Mouse (Mus musculus) forebrain, postnatal 0 days (tissue): ENCODE data around the gene Fgd3. TPM values are rescaled to one million over a fixed set of nuclear protein-coding genes. Genes with fewer than 3 reads are reported as not detected.

Source experiments
- ATAC-seq: fragments of 200-750 bp; cut with Nextera tagmentation; 2 replicates; pipeline ENCODE4 v1.8.0; 2017; ENCODE audit warnings: mild to moderate bottlenecking, moderate library complexity
- DNase-seq: peaks from one replicate; pipeline ENCODE4 v3.0.0-alpha.2; 2015
- H3K27ac ChIP-seq: fragments of 300-500 bp; sonication (generic); 2 replicates; pipeline ENCODE4 v1.5.1; 2014; ENCODE audit warnings: low read depth, mild to moderate bottlenecking, antibody characterized with exemption, low read length, moderate library complexity, mixed read lengths
- H3K27me3 ChIP-seq: fragments of 300-500 bp; sonication (generic); 2 replicates; pipeline ENCODE4 v1.6.1; 2014; ENCODE audit warnings: mild to moderate bottlenecking, low read length, mixed read lengths; ENCODE audit not compliant: insufficient read depth
- H3K36me3 ChIP-seq: fragments of 300-500 bp; sonication (generic); 2 replicates; pipeline ENCODE4 v1.6.1; 2014; ENCODE audit warnings: mild to moderate bottlenecking, moderate library complexity; ENCODE audit not compliant: insufficient read depth
- H3K4me1 ChIP-seq: fragments of 300-500 bp; sonication (generic); 2 replicates; pipeline ENCODE4 v1.6.1; 2014; ENCODE audit warnings: antibody characterized with exemption; ENCODE audit not compliant: insufficient read depth
- H3K4me2 ChIP-seq: fragments of 300-500 bp; sonication (generic); 2 replicates; pipeline ENCODE4 v1.6.1; 2014; ENCODE audit warnings: low read depth, mild to moderate bottlenecking, moderate library complexity
- H3K4me3 ChIP-seq: fragments of 300-500 bp; sonication (generic); 2 replicates; pipeline ENCODE4 v1.5.1; 2014; ENCODE audit warnings: low read depth, low read length, mixed read lengths
- H3K9ac ChIP-seq: fragments of 300-500 bp; sonication (generic); 2 replicates; pipeline ENCODE4 v1.6.1; 2014; ENCODE audit warnings: mild to moderate bottlenecking
- H3K9me3 ChIP-seq: fragments of 300-500 bp; sonication (generic); 2 replicates; pipeline ENCODE4 v1.6.1; 2016; ENCODE audit warnings: low read length
- CTCF ChIP-seq: sonication (generic); IDR thresholded peaks from 2 replicates; pipeline ENCODE4 v1.5.1; 2016; ENCODE audit warnings: antibody characterized with exemption, control low read depth, low read depth
- WGBS: fragments of 180-500 bp; shearing (Covaris S2); extraction: QIAGEN DNeasy Blood & Tissue Kit; methylation state at CpG from one replicate; pipeline ENCODE4 v1.1.7; 2014; 5-methylcytosine and 5-hydroxymethylcytosine counted together
- polyA plus RNA-seq: library from polyadenylated mRNA; unstranded; fragments of >200 nt; fragmentation: Nextera tagmentation; extraction: Ambion mirVana; gene quantifications from 2 replicates; pipeline ENCODE4 v1.2.1, GENCODE M21; 2015
- total RNA-seq: library from RNA; depleted of rRNA; stranded (reverse); fragments of >200 nt; gene quantifications from 2 replicates; pipeline ENCODE4 v1.2.3, GENCODE M21; 2014

Gene Fgd3
- total and polyA plus RNA-seq, 2 experiments from 2014 or later, result 2.8 to 14.0 TPM

DNA sequence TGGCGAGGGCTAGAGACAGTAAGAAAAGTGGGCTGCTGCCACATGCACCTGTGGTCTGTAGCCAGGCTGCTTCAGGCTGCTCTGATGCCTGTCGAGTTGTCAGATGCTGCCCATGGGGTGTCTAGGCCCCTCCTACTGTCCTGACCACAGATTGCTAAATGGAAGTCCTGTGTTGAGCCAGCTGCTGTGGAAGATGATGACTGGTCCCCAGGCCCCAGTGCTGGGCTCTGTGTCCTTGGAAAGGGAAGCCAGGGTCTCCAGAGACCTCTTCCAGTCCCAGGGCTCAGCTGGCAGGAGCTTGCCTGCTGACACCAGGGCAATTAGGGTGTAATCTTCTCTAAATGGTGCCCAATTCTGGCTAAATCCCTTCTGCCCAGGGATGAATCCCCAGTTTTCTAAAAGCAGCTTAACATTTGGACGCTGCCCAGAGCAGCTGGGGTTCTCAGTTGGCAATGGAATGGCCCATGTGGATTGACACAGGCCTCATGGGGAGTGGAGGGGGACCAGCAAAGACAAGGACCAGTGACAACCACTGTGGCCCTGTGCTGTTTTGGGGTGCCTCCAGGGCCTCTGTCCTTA lies 32.6 kb upstream of the Fgd3 start:
- Histone ChIP-seq H3K9me3 (no peaks in the 10 kb centered on the region), H3K4me3 (no peak overlapping the region), H3K27ac (no peak overlapping the region), H3K27me3 (no peaks in the 10 kb centered on the region), H3K4me2 (no peak overlapping the region), H3K4me1 (0 out of 2 replicates have a peak, but pooled peaks cover 6% of the 10 kb centered on the region), H3K9ac (no peak overlapping the region), H3K36me3 (0 out of 2 replicates have a peak, but pooled peaks cover 4% of the 10 kb centered on the region)
- TF ChIP-seq CTCF, result no peak
- DNase-seq, result peak; percentile 43
- peak; percentile 51 for ATAC-seq
- WGBS, result 30% methylated on average over 3 of the region's 3 CpGs

DNA sequence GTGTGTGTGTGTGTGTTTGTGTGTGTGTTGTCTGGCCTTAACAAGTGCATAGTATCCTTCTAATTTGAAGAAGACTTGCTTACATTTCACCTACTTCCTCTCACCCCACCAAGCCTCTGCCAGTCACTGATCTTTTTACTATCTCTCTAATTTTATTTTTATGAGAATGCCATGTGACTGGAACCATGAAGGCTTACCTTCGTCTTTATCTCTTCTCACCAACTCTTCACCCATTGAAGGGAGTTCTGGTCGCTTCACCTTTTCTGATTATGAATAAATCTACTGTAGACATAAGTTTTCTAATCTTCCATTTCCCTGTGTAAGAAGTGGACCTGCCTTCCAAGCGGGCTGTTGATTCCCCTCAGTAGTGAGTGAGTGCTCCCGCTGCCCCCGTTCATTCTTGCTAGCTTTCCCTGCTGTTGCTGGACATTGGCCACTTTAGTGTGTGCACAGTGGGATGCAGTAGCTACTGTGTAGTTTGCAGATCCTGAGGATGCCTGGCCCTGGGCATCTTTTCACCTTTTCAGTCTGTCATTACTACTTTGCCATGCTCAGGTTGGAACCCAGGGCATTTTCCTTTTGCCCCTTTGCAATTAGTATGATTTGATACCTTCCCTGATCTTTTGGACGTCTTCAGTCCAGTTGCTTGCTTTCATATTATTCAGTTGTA lies 29.9 kb upstream of the Fgd3 start:
- 0 out of 2 replicates have a peak, but pooled peaks cover 6% of the 10 kb centered on the region for H3K4me1 ChIP-seq

DNA sequence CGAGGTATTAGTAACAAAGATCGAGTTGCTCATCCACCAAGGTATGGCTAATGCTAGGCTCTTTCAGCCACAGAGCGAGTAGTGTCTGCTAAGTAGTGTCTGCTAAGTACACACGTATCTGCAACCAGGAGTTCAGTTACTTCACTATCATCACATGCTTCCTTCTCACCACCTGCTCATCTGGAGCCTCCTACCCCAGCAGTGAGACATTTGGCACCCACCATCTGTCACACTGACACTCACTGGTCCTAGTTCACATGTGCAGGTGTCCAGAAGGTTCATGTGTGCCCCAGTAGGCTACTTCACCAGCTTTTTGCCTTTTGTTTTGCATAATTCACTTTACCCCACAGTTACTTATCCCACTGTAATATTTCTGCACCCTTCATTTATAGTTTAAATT lies 29.2 kb upstream of the Fgd3 start:
- no peak for ATAC-seq
- no peak for TF ChIP-seq CTCF
- Histone ChIP-seq H3K9me3 (no peaks in the 10 kb centered on the region), H3K4me3 (no peak overlapping the region), H3K27ac (no peak overlapping the region), H3K4me2 (no peak overlapping the region), H3K27me3 (no peaks in the 10 kb centered on the region), H3K36me3 (no peaks in the 10 kb centered on the region), H3K4me1 (peaks cover 9% of the 10 kb centered on the region; the same call in 1 of the 2 replicates), H3K9ac (no peak overlapping the region)
- 94% methylated on average over 4 of the region's 4 CpGs for WGBS
- no peak for DNase-seq

More for the DNA sequence above, 29.9 kb upstream of the Fgd3 start:
- WGBS, result 89% methylated on average over 6 of the region's 6 CpGs
- ATAC-seq, result no peak
- no peak for TF ChIP-seq CTCF
- Histone ChIP-seq H3K36me3 (no peaks in the 10 kb centered on the region), H3K9ac (no peak overlapping the region), H3K27me3 (no peaks in the 10 kb centered on the region), H3K4me2 (no peak overlapping the region), H3K27ac (no peak overlapping the region), H3K9me3 (no peaks in the 10 kb centered on the region), H3K4me3 (no peak overlapping the region)
- DNase-seq, result no peak

DNA sequence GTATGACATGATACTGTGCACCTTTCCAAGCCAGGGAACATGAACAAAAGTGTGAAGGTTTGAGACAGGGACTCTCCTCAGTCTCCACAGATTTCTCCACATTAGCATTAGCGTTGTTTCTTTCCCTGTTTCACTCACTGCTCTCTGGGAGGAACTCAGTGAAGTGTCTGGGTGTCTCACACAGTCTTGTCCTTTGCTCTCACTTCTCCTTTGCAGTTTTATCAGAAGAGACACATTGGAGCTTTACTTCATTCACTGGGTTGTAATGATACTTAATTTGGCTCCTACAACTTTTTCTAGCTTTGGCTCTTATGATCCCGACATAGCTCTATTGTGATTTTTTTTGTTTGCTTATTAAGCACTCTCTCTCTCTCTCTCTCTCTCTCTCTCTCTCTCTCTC lies 28.4 kb upstream of the Fgd3 start:
- no peaks in the 10 kb centered on the region for H3K27me3 ChIP-seq
- no peak for TF ChIP-seq CTCF
- no peak overlapping the region for H3K27ac ChIP-seq
- no peaks in the 10 kb centered on the region for H3K9me3 ChIP-seq
- no peak overlapping the region for H3K9ac ChIP-seq
- H3K4me3 ChIP-seq, result no peak overlapping the region
- no peak for DNase-seq
- no peaks in the 10 kb centered on the region for H3K36me3 ChIP-seq
- ATAC-seq, result no peak
- peaks cover 14% of the 10 kb centered on the region; the same call in 1 of the 2 replicates for H3K4me1 ChIP-seq
- WGBS, result 77% methylated on average over 2 of the region's 2 CpGs
- H3K4me2 ChIP-seq, result no peak overlapping the region

DNA sequence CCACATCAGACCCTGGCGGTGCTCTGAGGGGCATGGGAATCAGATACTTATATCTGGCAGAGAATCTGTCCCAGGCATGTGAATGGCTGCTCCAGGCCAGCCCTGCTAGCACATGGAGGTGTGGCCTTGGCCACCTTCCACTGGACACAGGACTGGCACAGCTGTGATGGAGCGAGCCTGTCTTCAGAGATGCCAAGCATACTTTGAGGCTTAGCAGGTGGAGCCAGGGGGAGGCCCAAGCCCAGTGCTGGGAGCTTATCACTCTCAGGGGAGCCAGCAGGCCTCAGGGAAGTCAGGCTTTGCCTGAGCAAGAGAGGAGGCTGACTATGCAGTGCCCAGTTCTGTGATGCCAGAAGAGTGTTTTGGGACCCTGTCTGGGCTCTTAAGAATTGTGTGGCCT lies 25.4 kb upstream of the Fgd3 start:
- no peak overlapping the region for H3K4me2 ChIP-seq
- no peak for TF ChIP-seq CTCF
- H3K4me3 ChIP-seq, result no peak overlapping the region
- no peaks in the 10 kb centered on the region for H3K9me3 ChIP-seq
- no peak for DNase-seq
- H3K9ac ChIP-seq, result no peak overlapping the region
- no peak for ATAC-seq
- no peak overlapping the region for H3K27ac ChIP-seq
- no peaks in the 10 kb centered on the region for H3K27me3 ChIP-seq
- H3K36me3 ChIP-seq, result no peaks in the 10 kb centered on the region
- 60% methylated on average over 2 of the region's 2 CpGs for WGBS
- peaks cover 29% of the 10 kb centered on the region; the same call in 1 of the 2 replicates for H3K4me1 ChIP-seq

DNA sequence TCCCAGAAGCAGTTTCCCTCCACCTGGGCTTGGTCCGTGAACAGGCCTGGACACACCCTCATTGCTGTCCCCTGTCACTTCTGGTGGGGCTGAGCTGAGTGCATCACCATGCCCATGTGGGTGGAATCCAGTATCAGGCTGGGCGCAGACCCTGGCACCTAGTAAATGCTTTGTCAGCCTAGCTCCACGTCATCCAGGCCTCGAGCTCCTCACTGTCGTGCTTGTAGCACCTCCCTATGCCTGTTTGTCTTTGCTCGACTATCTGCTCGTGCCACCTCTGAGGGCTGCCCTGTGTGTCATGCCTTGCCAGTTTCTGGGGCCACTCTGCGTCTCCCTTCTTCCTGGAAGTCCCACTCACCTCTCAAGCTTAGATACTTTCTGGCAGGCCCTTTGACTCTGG lies 24.5 kb upstream of the Fgd3 start:
- H3K9me3 ChIP-seq, result no peaks in the 10 kb centered on the region
- H3K27ac ChIP-seq, result no peak overlapping the region
- no peaks in the 10 kb centered on the region for H3K36me3 ChIP-seq
- no peak overlapping the region for H3K4me2 ChIP-seq
- ATAC-seq, result no peak
- no peak for TF ChIP-seq CTCF
- peaks cover 29% of the 10 kb centered on the region; the same call in 1 of the 2 replicates for H3K4me1 ChIP-seq
- H3K4me3 ChIP-seq, result no peak overlapping the region
- H3K9ac ChIP-seq, result no peak overlapping the region
- WGBS, result 83% methylated on average over 8 of the region's 8 CpGs
- DNase-seq, result no peak
- H3K27me3 ChIP-seq, result no peaks in the 10 kb centered on the region

DNA sequence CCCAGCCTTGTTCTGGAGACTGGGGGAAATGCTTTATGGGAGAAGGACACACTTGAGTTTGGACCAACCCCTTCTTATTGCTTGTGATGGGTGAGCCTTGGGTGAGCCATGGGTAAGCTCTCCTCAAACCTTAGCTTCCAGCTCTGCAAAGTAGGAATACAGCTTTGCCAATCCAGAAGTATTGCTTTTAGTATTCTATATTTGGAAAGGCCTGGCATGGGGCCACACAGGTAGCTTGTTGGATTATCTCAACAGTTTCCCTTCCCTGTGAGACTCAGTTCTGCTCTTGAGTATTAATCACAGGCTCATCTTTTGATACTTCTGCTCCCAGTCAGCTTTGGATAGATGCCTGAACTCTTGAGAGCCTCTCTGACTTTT lies 22.6 kb upstream of the Fgd3 start:
- Histone ChIP-seq H3K4me1 (peaks cover 26% of the 10 kb centered on the region; the same call in 1 of the 2 replicates), H3K36me3 (no peaks in the 10 kb centered on the region), H3K4me2 (peak overlapping the region; percentile 84), H3K27ac (no peak overlapping the region), H3K4me3 (peak overlapping the region; percentile 95), H3K9me3 (no peaks in the 10 kb centered on the region), H3K27me3 (no peaks in the 10 kb centered on the region), H3K9ac (peak overlapping the region; percentile 87)
- DNase-seq (no peak), ATAC-seq (no peak)
- TF ChIP-seq CTCF, result no peak
